Mouse (Mus musculus): ENCODE measurements at regions not wholly inside any gene's neighbourhood (a gene's known extent, or its start where the extent isn't known, plus 50 kb on each side); places are given as distances from the start of the nearest gene placed in this dataset.

DNA sequence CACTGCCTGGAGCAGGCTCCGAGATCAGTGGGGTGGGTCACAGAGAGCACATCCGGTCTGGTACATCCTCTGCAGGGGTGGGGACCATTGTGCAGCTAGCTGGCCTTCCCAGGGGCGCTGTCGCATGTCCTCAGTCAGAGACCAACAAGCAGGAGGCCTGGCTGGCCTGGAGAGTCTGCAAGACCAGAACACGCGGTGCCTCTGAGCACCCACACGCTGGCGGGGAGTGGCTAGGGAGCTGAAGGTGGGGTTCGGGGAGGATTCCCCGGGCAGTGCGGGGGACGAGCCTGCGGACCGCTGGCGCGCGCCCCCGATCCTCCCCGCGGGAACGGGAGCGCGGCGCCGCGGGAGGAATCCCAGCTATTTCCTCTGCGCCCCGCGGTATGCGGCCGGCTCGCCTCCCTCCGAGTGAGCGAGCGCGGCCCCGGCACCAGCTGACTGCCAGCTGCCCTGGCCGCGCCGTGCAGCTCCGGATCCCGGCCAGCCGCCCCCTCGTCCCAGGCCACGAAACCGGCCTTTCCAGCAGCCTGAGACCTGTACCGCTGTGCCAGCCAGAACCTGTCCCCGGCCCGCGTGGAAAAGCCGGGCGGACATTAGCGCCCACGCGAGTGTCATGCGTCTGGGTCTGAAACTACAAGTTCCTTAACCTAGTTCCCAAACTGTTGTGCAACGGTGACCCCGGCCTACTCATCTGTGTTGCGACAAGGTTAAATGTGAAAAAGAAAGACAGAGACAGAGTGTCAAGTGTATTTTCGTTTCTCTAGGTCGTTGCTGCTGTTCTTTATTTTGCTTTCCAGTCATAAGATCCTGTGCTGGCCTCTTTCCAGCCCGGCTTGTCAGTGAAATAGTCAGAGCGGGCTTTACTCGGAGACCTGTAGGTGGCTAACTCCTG, 61.2 kb downstream of the Pkdcc start:
- intact Hi-C loops (cut with DNase I) = loop anchor here (2.0 to 10.0 kb wide), 5 partner anchors 75 to 575 kb away; partner anchors contain the start of genes Eml4 and Kcng3

GRCm38 (mm10) chr17:83277117-83277947, 62.2 kb downstream of the Pkdcc start:
- peak in 1 of 2 experiments; percentile 76 for DNase-seq (ENCODE audit: low spot score in 2 of 2)

More for the DNA sequence above, 61.2 kb downstream of the Pkdcc start:
- peak; percentile 69 to 77 for DNase-seq (ENCODE audit: low spot score in 2 of 2)

DNA sequence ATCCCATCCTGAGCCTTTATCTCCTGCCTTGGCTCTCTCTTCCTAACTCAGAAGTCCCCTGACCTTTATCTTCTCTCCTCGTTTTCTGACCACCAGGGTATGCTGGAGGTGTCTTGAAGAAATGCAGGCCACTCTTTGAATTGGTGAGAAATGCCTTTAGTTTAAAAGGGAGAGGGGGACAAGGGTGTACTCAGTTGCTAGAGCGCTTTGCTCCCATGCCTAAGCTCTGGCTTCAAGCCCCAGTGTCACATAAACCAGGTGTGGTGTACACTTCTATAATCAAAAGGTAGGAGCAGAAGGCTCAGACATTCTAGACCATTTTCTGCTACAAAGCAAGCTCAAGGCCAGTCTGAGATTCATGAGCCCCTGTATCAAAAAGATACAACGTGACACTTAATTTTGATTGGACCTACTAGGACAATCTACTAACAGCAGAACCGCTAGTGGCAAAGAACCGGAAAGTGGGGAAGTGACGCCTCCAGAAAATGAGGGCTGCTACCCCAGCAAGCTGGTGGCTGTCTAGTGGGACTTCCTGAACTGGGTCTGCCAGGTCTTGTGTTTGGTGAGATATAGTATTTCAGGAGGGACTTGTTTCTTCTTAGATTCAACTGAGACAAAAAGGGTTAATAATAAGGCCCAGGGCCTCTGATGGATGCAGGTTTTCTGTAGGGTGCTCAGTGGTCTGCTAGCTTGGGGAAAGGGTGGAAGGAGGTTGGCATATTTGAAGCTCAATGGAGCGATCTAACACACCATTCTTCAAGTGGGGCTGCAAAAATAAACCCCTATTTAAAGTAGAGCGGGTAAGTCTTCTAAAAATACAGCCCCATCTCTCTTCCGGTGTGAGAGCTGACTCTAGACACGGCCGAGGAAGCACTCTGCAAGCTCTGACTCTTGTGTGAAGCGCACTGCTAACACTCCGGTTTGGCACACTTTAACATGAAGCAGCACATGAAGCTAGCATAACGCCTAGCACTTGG, 63.1 kb downstream of the Pkdcc start:
- intact Hi-C loops (cut with DNase I) = loop anchor here (2.0 to 10.0 kb wide), 3 partner anchors 73 to 457 kb away; partner anchors contain the start of genes Eml4 and Kcng3
- peak in 1 of 2 experiments; percentile 51 for DNase-seq (ENCODE audit: low spot score in 2 of 2)

More at GRCm38 (mm10) chr17:83277117-83277947, 62.2 kb downstream of the Pkdcc start:
- intact Hi-C loops (cut with DNase I) = loop anchor here (2.0 to 10.0 kb wide), 3 partner anchors 73 to 457 kb away; partner anchors contain the start of genes Eml4 and Kcng3

- DNase-seq (ENCODE audit: low spot score in 2 of 2) = no peak
- intact Hi-C loops (cut with DNase I) = no loop called here
These were observed 67.4 kb upstream of the Eml4 start for GRCm38 (mm10) chr17:83283328-83283727.

DNA sequence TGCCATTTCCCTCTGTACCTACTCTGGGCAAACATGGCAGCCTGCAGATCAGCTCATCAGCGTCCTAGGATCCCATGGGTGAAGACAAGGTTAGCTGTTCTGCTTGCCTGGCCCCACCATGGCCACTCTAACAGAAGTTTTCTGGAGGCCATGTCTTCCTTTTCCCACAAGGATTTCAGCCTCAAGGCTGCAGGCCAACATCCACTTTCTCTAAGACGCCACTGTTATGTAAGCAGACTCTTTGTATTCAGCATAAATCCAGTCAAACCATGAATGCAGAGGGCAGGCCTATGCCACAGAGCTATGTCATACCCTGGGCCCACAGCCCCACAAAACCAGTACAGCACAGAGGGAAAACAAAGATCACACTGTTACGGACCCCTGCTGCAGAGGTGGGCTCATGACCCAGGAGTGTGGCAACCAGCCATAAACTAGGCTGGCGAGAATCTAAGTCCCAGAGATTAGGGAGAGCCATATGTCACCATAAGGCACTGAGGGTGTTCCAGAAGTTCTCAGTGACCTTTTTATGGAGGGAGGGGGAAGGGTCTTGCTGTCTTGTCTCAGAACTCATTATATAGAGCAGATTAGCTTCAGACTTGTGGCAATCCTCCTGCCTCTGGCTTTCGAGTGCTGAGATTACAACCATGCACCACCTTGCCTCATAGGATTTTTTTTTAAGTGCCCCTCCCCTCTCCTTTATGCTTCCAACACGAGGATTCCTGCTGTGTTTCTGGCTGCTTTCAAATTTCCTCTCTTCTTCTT, 63.2 kb upstream of the Eml4 start:
- intact Hi-C loops (cut with DNase I) = no loop called here
- peak in 1 of 2 experiments; percentile 38 for DNase-seq (ENCODE audit: low spot score in 2 of 2)

- intact Hi-C loops (cut with DNase I) = no loop called here
- peak in 1 of 2 experiments; percentile 74 for DNase-seq (ENCODE audit: low spot score in 2 of 2)
These were observed 62.6 kb upstream of the Eml4 start for GRCm38 (mm10) chr17:83288143-83288492.

DNA sequence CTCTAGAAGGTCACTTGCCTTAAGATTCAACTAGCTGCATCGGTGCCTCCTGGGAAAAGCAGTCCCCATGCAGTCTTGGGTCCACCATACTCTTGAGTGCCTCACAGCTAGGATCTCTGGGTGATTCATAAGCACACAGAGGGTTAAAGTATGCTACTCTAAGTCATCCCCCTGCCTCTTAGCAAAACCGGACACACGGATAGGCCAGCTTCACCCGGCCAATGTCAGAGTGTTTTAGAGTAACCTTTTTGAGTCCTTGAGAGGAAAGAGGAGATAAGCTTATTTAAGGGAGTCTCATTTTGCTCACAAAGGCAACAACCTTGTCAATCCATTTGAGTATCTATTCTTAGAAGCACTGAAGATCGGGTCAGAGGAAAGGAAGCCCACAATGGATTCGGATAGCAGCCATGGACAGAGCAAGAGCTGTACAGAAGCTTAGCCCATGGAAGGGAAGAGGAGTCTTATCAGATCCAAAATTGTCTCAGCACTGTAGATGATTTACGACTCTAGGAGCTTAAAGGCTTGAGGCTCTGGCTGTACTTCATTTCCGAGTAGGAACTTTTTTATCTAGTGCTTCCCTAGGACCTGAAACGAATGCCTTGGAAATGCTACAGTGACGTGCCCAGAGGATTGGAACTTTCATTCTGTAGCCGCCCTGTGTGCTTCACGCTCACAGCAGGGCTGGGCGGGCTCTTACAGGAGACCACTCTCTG, 55.0 kb upstream of the Eml4 start:
- intact Hi-C loops (cut with DNase I) = no loop called here
- no peak for DNase-seq (ENCODE audit: low spot score in 2 of 2)

GRCm38 (mm10) chr17:83297379-83298121, 53.2 kb upstream of the Eml4 start:
- intact Hi-C loops (cut with DNase I) = no loop called here
- no peak for DNase-seq (ENCODE audit: low spot score in 2 of 2)
